Mouse (Mus musculus): ENCODE data around the gene Syne1.
A peak's percentile ranks its signal among the peaks of the same experiment; 100 is the strongest.

The Syne1 gene

GRCm38 (mm10) chr10:5415730-5416129 lies 135.6 kb downstream of the Syne1 start:
- DNase-seq = no peak

- DNase-seq = no peak
Observed at GRCm38 (mm10) chr10:5384131-5384776, 167.0 kb downstream of the Syne1 start.

- DNase-seq = no peak
Observed at GRCm38 (mm10) chr10:5381536-5381935, 169.7 kb downstream of the Syne1 start.

GRCm38 (mm10) chr10:5378969-5379368 lies 172.3 kb downstream of the Syne1 start:
- DNase-seq = no peak

- DNase-seq = no peak
Observed at GRCm38 (mm10) chr10:5369599-5369998, 181.7 kb downstream of the Syne1 start.

GRCm38 (mm10) chr10:5368266-5368665 lies 183.0 kb downstream of the Syne1 start:
- DNase-seq = peak in 1 of 2 experiments; percentile 4

GRCm38 (mm10) chr10:5367465-5368011 lies 183.7 kb downstream of the Syne1 start:
- DNase-seq = peak in 1 of 2 experiments; percentile 20

- DNase-seq = no peak
Observed at GRCm38 (mm10) chr10:5360560-5360959, 190.7 kb downstream of the Syne1 start.

GRCm38 (mm10) chr10:5356614-5357013 lies 194.7 kb downstream of the Syne1 start:
- no peak for DNase-seq

- DNase-seq = no peak
Observed at GRCm38 (mm10) chr10:5353390-5353789, 197.9 kb downstream of the Syne1 start.

- no peak for DNase-seq
Observed at GRCm38 (mm10) chr10:5346911-5347310, 204.4 kb downstream of the Syne1 start.

- DNase-seq = no peak
Observed at GRCm38 (mm10) chr10:5343211-5343610, 208.1 kb downstream of the Syne1 start.

- DNase-seq = no peak
Observed at GRCm38 (mm10) chr10:5336394-5336793, 214.9 kb downstream of the Syne1 start.

- DNase-seq = no peak
Observed at GRCm38 (mm10) chr10:5332801-5333200, 218.5 kb downstream of the Syne1 start.

- no peak for DNase-seq
Observed at GRCm38 (mm10) chr10:5326716-5327115, 224.6 kb downstream of the Syne1 start.

- DNase-seq = no peak
Observed at GRCm38 (mm10) chr10:5323741-5324395, 227.4 kb downstream of the Syne1 start.

GRCm38 (mm10) chr10:5322562-5322961 lies 228.7 kb downstream of the Syne1 start:
- no peak for DNase-seq

GRCm38 (mm10) chr10:5317602-5318001 lies 233.7 kb downstream of the Syne1 start:
- DNase-seq = peak; percentile 56 to 72

- no peak for DNase-seq
Observed at GRCm38 (mm10) chr10:5312437-5312836, 238.8 kb downstream of the Syne1 start.

GRCm38 (mm10) chr10:5309961-5310713 lies 241.1 kb downstream of the Syne1 start:
- DNase-seq = no peak

GRCm38 (mm10) chr10:5309398-5309797 lies 241.9 kb downstream of the Syne1 start:
- no peak for DNase-seq

- DNase-seq = peak in 1 of 2 experiments; percentile 15
Observed at GRCm38 (mm10) chr10:5305555-5305954, 245.7 kb downstream of the Syne1 start.

GRCm38 (mm10) chr10:5295291-5295891 lies 255.9 kb downstream of the Syne1 start:
- no peak for DNase-seq
